Mouse (Mus musculus): ENCODE results near the gene Car10. TPM values are rescaled to one million over a fixed set of nuclear protein-coding genes. Genes with fewer than 3 reads are reported as not detected.

The Car10 gene
- total and polyA plus RNA-seq, 3 experiments, result not detected

- Histone ChIP-seq H3K27ac (ENCODE audit: control insufficient read depth, low read depth, low read length) (no peak overlapping the region), H3K4me3 (ENCODE audit: control insufficient read depth in 1 of 2, insufficient read depth in 1 of 2, low read depth in 2 of 2, low read length in 2 of 2) (no peak overlapping the region), H3K27me3 (ENCODE audit: control insufficient read depth in 1 of 2, insufficient read depth in 2 of 2, low read length in 2 of 2) (no peaks in the 10 kb centered on the region), H3K9ac (ENCODE audit: control insufficient read depth, low read depth, low read length, poor library complexity, severe bottlenecking) (no peak overlapping the region), H3K36me3 (ENCODE audit: control insufficient read depth in 1 of 2, insufficient read depth in 2 of 2, low read length in 2 of 2) (no peaks in the 10 kb centered on the region), H3K4me1 (ENCODE audit: control insufficient read depth in 1 of 2, insufficient read depth in 2 of 2, low read length in 2 of 2) (no peaks in the 10 kb centered on the region), H3K9me3 (replicated peaks; ENCODE audit: insufficient read depth, low read length) (no peaks in the 10 kb centered on the region), H3K79me2 (ENCODE audit: control insufficient read depth, insufficient read depth, low read length, poor library complexity) (no peaks in the 10 kb centered on the region)
- DNase-seq (ENCODE audit: low read depth, low spot score), result no peak
- TF ChIP-seq RCOR1 (IDR thresholded peaks at IDR 0.05; ENCODE audit: low read depth, low read length) (no peak), ZC3H11A (IDR thresholded peaks at IDR 0.05; ENCODE audit: low read depth, low read length) (no peak), ELF1 (IDR thresholded peaks at IDR 0.05; ENCODE audit: low read depth, low read length) (no peak), GATA1 (IDR thresholded peaks at IDR 0.05; ENCODE audit: low read depth, low read length) (no peak), RAD21 (IDR thresholded peaks at IDR 0.05; ENCODE audit: low read depth, low read length) (no peak), NELFE (IDR thresholded peaks at IDR 0.05; ENCODE audit: low read depth, low read length) (no peak), POLR2A (IDR thresholded peaks at IDR 0.05; ENCODE audit: control insufficient read depth in 1 of 2, insufficient read depth in 1 of 2, low read depth in 1 of 2, low read length in 2 of 2, poor library complexity in 1 of 2) (no peak), ZNF384 (IDR thresholded peaks at IDR 0.05; ENCODE audit: low read depth, low read length) (no peak), MAX (IDR thresholded peaks at IDR 0.05; ENCODE audit: low read length) (no peak)
Observed at GRCm38 (mm10) chr11:93217457-93217856, 119.6 kb downstream of the Car10 start.

- H3K27me3 ChIP-seq (ENCODE audit: control insufficient read depth in 1 of 2, insufficient read depth in 2 of 2, low read length in 2 of 2), result no peaks in the 10 kb centered on the region
- no peak overlapping the region for H3K4me3 ChIP-seq (ENCODE audit: control insufficient read depth in 1 of 2, insufficient read depth in 1 of 2, low read depth in 2 of 2, low read length in 2 of 2)
- H3K9ac ChIP-seq (ENCODE audit: control insufficient read depth, low read depth, low read length, poor library complexity, severe bottlenecking), result no peak overlapping the region
- H3K79me2 ChIP-seq (ENCODE audit: control insufficient read depth, insufficient read depth, low read length, poor library complexity), result no peaks in the 10 kb centered on the region
- no peaks in the 10 kb centered on the region for H3K4me1 ChIP-seq (ENCODE audit: control insufficient read depth in 1 of 2, insufficient read depth in 2 of 2, low read length in 2 of 2)
- DNase-seq (ENCODE audit: low read depth, low spot score), result no peak
- no peak for TF ChIP-seq E2F4 (IDR thresholded peaks at IDR 0.05; ENCODE audit: borderline replicate concordance, low read depth, low read length)
- TF ChIP-seq CHD1 (IDR thresholded peaks at IDR 0.05; ENCODE audit: low read depth, low read length), result no peak
- TF ChIP-seq POLR2A (IDR thresholded peaks at IDR 0.05; ENCODE audit: control insufficient read depth in 1 of 2, insufficient read depth in 1 of 2, low read depth in 1 of 2, low read length in 2 of 2, poor library complexity in 1 of 2), result no peak
- no peaks in the 10 kb centered on the region for H3K9me3 ChIP-seq (replicated peaks; ENCODE audit: insufficient read depth, low read length)
- no peaks in the 10 kb centered on the region for H3K36me3 ChIP-seq (ENCODE audit: control insufficient read depth in 1 of 2, insufficient read depth in 2 of 2, low read length in 2 of 2)
- H3K27ac ChIP-seq (ENCODE audit: control insufficient read depth, low read depth, low read length), result no peak overlapping the region
Observed at GRCm38 (mm10) chr11:93230057-93230456, 132.2 kb downstream of the Car10 start.

DNA sequence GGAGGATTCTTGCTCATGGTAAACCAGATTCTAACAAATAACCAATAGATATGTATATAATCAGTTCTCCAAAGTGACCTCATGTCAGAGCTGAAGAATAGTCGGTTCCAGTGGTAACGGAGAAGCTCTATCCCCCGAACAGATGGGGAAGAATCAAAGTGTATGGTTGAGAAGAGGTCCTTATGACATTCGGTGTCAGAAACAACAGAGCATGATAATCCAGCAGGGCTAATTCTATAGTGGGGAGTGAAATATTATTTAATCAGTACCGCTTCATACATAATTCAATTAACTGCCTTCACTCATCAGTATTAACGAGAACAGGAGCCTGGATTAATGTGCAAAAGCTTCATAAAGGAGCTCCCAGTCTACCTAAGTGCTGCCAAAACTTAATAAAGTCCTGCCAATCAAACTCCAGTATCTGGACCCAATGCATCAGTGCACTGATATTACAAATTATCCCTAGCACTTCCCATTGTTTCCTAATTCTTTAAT is 152.0 kb downstream of the Car10 start:
- no peak for DNase-seq (ENCODE audit: low read depth, low spot score)
- Histone ChIP-seq H3K9me3 (replicated peaks; ENCODE audit: insufficient read depth, low read length) (no peaks in the 10 kb centered on the region), H3K27me3 (ENCODE audit: control insufficient read depth in 1 of 2, insufficient read depth in 2 of 2, low read length in 2 of 2) (no peaks in the 10 kb centered on the region), H3K9ac (ENCODE audit: control insufficient read depth, low read depth, low read length, poor library complexity, severe bottlenecking) (no peak overlapping the region), H3K4me3 (ENCODE audit: control insufficient read depth in 1 of 2, insufficient read depth in 1 of 2, low read depth in 2 of 2, low read length in 2 of 2) (no peak overlapping the region), H3K36me3 (ENCODE audit: control insufficient read depth in 1 of 2, insufficient read depth in 2 of 2, low read length in 2 of 2) (no peaks in the 10 kb centered on the region), H3K79me2 (ENCODE audit: control insufficient read depth, insufficient read depth, low read length, poor library complexity) (no peaks in the 10 kb centered on the region), H3K4me1 (ENCODE audit: control insufficient read depth in 1 of 2, insufficient read depth in 2 of 2, low read length in 2 of 2) (no peaks in the 10 kb centered on the region), H3K27ac (ENCODE audit: control insufficient read depth, low read depth, low read length) (no peak overlapping the region)
- no peak for TF ChIP-seq ZC3H11A (IDR thresholded peaks at IDR 0.05; ENCODE audit: low read depth, low read length)
- TF ChIP-seq ZMIZ1 (IDR thresholded peaks at IDR 0.05; ENCODE audit: low read depth, low read length), result no peak
- TF ChIP-seq MAFK (IDR thresholded peaks at IDR 0.05; ENCODE audit: borderline replicate concordance, low read depth, low read length), result no peak
- no peak for TF ChIP-seq ZNF384 (IDR thresholded peaks at IDR 0.05; ENCODE audit: low read depth, low read length)
- no peak for TF ChIP-seq MXI1 (IDR thresholded peaks at IDR 0.05; ENCODE audit: low read depth, low read length)
- TF ChIP-seq SIN3A (IDR thresholded peaks at IDR 0.05; ENCODE audit: low read length), result no peak
- no peak for TF ChIP-seq HCFC1 (IDR thresholded peaks at IDR 0.05; ENCODE audit: low read depth, low read length)

Data from MEL (cell line).